In the genomic region with DNA sequence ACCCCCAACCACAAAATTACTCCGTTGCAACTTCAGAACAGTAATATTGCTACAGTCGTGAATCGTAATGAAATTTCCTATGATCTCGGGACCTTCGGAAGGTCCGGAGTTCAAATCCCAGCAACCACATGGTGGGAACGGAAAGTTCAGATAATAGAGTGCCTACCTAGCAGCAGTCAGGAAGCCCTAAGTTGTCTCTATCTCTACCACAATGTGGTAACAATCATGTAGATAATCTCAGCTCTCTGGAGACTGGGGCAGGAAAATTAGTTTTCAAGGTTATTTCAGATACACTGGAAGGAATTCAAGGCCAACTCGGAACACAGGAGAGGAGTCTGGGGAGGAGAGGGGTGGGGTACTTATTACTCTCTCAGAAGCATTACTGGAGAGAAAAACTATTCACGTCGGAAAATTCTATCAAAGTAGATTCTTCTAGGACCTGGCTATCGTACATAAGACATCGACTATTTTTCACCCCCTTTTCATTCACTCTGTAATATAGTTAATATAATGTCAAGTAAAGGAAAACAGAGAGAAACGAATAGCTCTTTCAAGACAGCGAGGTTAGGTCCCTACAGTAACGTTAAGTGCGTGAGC, we compare ENCODE assay signal across 9 mouse cellular contexts. TPM values are rescaled to one million over a fixed set of nuclear protein-coding genes. Genes with fewer than 3 reads are reported as not detected.
DNase-seq lines count a peak whose midpoint lies in the region; ATAC-seq and TF ChIP-seq lines count a peak whose summit lies in the region.
"Had no signal": no experiment of that assay in that cellular context is flagged by ENCODE, and none has a peak within 500 bp of the region (broad histone marks: within the 10 kb centered on the region; RNA-seq: fewer than 3 reads in every experiment).

No protein-coding gene starts in this region.

- TF ChIP-seq CTCF in kidney, postnatal 0 days (IDR thresholded peaks at IDR 0.05; ENCODE audit: low read depth), result no peak

- peak overlapping the region; percentile 91 for H3ac ChIP-seq in myocyte (ENCODE audit: control insufficient read depth, insufficient read length)

- WGBS in kidney, postnatal 0 days, result 35% methylated on average over 16 of the region's 16 CpGs
- WGBS in embryonic facial prominence, embryonic 12.5 days, result 31% methylated on average over 16 of the region's 16 CpGs
- 39% methylated on average over 16 of the region's 16 CpGs for WGBS in hindbrain, embryonic 16.5 days

- H3K27ac ChIP-seq in kidney, postnatal 0 days, result peak overlapping the region; percentile 98
- peak overlapping the region; percentile 97 for H3K27ac ChIP-seq in embryonic facial prominence, embryonic 12.5 days
- peak overlapping the region; percentile 95 for H3K27ac ChIP-seq in hindbrain, embryonic 16.5 days (ENCODE audit: low read depth, low read length)

- peak overlapping the region; percentile 94 for H3K4me3 ChIP-seq in kidney, postnatal 0 days (replicated peaks; ENCODE audit: low read depth, low read length)
- peak overlapping the region; percentile 99 for H3K4me3 ChIP-seq in embryonic facial prominence, embryonic 12.5 days
- peak overlapping the region; percentile 100 for H3K4me3 ChIP-seq in hindbrain, embryonic 16.5 days (ENCODE audit: low read length)
- peak overlapping the region; percentile 84 for H3K4me3 ChIP-seq in myocyte

- H3K4me1 ChIP-seq in kidney, postnatal 0 days (replicated peaks; ENCODE audit: insufficient read depth, low read length), result peaks cover 14% of the 10 kb centered on the region; the same call in 1 of the 2 replicates
- peaks cover 21% of the 10 kb centered on the region; the same call in 1 of the 2 replicates for H3K4me1 ChIP-seq in embryonic facial prominence, embryonic 12.5 days
- peaks cover 19% of the 10 kb centered on the region for H3K4me1 ChIP-seq in hindbrain, embryonic 16.5 days (ENCODE audit: control insufficient read depth, insufficient read depth, low read depth, low read length)

- H3K9ac ChIP-seq in kidney, postnatal 0 days (ENCODE audit: low read depth, low read length), result peak overlapping the region; percentile 98; the same call in 1 of the 2 replicates
- peak overlapping the region; percentile 95; the same call in 1 of the 2 replicates for H3K9ac ChIP-seq in embryonic facial prominence, embryonic 12.5 days
- H3K9ac ChIP-seq in hindbrain, embryonic 16.5 days (ENCODE audit: low read depth, low read length), result peak overlapping the region; percentile 100

- H3K79me2 ChIP-seq in myocyte (ENCODE audit: control insufficient read depth, insufficient read depth), result peaks cover 43% of the 10 kb centered on the region

- no peaks in the 10 kb centered on the region for H3K27me3 ChIP-seq in kidney, postnatal 0 days (ENCODE audit: insufficient read depth, low read length)
- H3K27me3 ChIP-seq in embryonic facial prominence, embryonic 12.5 days, result no peaks in the 10 kb centered on the region
- no peaks in the 10 kb centered on the region for H3K27me3 ChIP-seq in hindbrain, embryonic 16.5 days (replicated peaks; ENCODE audit: control insufficient read depth, insufficient read depth, low read length)
- no peaks in the 10 kb centered on the region for H3K27me3 ChIP-seq in myocyte (ENCODE audit: control insufficient read depth, insufficient read depth, insufficient read length)

- H3K36me3 ChIP-seq in kidney, postnatal 0 days (ENCODE audit: insufficient read depth, low read length), result no peaks in the 10 kb centered on the region; the same call in 1 of the 2 replicates
- peaks cover 4% of the 10 kb centered on the region for H3K36me3 ChIP-seq in embryonic facial prominence, embryonic 12.5 days
- H3K36me3 ChIP-seq in hindbrain, embryonic 16.5 days (ENCODE audit: control insufficient read depth, insufficient read depth, low read length), result no peaks in the 10 kb centered on the region
- H3K36me3 ChIP-seq in myocyte (ENCODE audit: control insufficient read depth, insufficient read depth), result no peaks in the 10 kb centered on the region

- no peak for ATAC-seq in kidney, postnatal 0 days (replicated peaks; ENCODE audit: low FRiP score, low read depth)
- 0 out of 2 replicates have a peak, but pooled peaks have one; percentile 38 for ATAC-seq in embryonic facial prominence, embryonic 12.5 days (ENCODE audit: insufficient number of reproducible peaks, insufficient read depth, low FRiP score, low TSS enrichment)
- ATAC-seq in hindbrain, embryonic 16.5 days, result no peak; the same call in 1 of the 2 replicates

- no peak for DNase-seq in kidney, postnatal 0 days (ENCODE audit: low spot score)
- DNase-seq in kidney, adult 8-10 months, result no peak
- DNase-seq in adrenal gland, postnatal 36 days, result no peak
- no peak for DNase-seq in gastrocnemius, adult 18-20 months (ENCODE audit: low spot score)
- DNase-seq in spleen, postnatal 36 days (ENCODE audit: low spot score in 2 of 2), result no peak

- H3K9me3 ChIP-seq in kidney, postnatal 0 days (replicated peaks; ENCODE audit: low read length), result no peaks in the 10 kb centered on the region
- H3K9me3 ChIP-seq in embryonic facial prominence, embryonic 12.5 days, result no peaks in the 10 kb centered on the region
- no peaks in the 10 kb centered on the region for H3K9me3 ChIP-seq in hindbrain, embryonic 16.5 days (ENCODE audit: control insufficient read depth, low read length)

- no peak for TF ChIP-seq POLR2A in myocyte (IDR thresholded peaks at IDR 0.05; ENCODE audit: insufficient read length, low read depth)

- H3K4me2 ChIP-seq in kidney, postnatal 0 days (ENCODE audit: low read length), result peak overlapping the region; percentile 59
- H3K4me2 ChIP-seq in embryonic facial prominence, embryonic 12.5 days (replicated peaks), result peak overlapping the region; percentile 58
- peak overlapping the region; percentile 75 for H3K4me2 ChIP-seq in hindbrain, embryonic 16.5 days (ENCODE audit: low read length)
- peak overlapping the region; percentile 90 for H3K4me2 ChIP-seq in myocyte (ENCODE audit: low read depth)

TF ChIP-seq in myocyte, 11 proteins besides CTCF, POLR2A, EP300 and RAD21:
- TF ChIP-seq MAX (IDR thresholded peaks at IDR 0.05; ENCODE audit: low read depth) (no peak), MYOD1 (IDR thresholded peaks at IDR 0.05; ENCODE audit: control insufficient read depth in 1 of 3, insufficient read length in 2 of 3, low read depth in 2 of 3) (no peak), CEBPB (IDR thresholded peaks at IDR 0.05; ENCODE audit: insufficient read depth, poor library complexity, severe bottlenecking) (no peak), E2F4 (IDR thresholded peaks at IDR 0.05; ENCODE audit: insufficient read depth) (no peak), REST (IDR thresholded peaks at IDR 0.05; ENCODE audit: insufficient read depth, insufficient read length) (no peak), USF1 (IDR thresholded peaks at IDR 0.05; ENCODE audit: low read depth) (no peak)

RNA-seq across cellular contexts. Expression of a gene that starts 0.5 kb away (rescaled TPM):
- polyA plus RNA-seq in kidney, postnatal 0 days (2015; fragmentation: Nextera tagmentation; extraction: Ambion mirVana), result 88.9 and 90.6 TPM in 2 replicates
- 108 and 112 TPM in 2 replicates for polyA plus RNA-seq in embryonic facial prominence, embryonic 12.5 days (2016; fragmentation: Nextera tagmentation; extraction: Ambion mirVana)
- polyA plus RNA-seq in hindbrain, embryonic 16.5 days (2015; fragmentation: Nextera tagmentation; extraction: Ambion mirVana), result 61.7 and 71.2 TPM in 2 replicates
- 96.8 TPM for polyA plus RNA-seq in myocyte (2012; fragmentation: generic; extraction: Trizol)
- 100 to 1,000 TPM in 1 of 2 experiments, 10 to 100 TPM in 1; 90.7 to 114 TPM for total RNA-seq in adrenal gland, postnatal 36 days (2021)
- 10 to 100 TPM; 84.2 to 89.2 TPM for total RNA-seq in gastrocnemius, adult 18-20 months (2021)

RNA-seq across cellular contexts. Expression of a gene that starts 23.5 kb away (rescaled TPM):
- polyA plus RNA-seq in kidney, postnatal 0 days (2015; fragmentation: Nextera tagmentation; extraction: Ambion mirVana), result 210 and 211 TPM in 2 replicates
- 190 and 198 TPM in 2 replicates for polyA plus RNA-seq in embryonic facial prominence, embryonic 12.5 days (2016; fragmentation: Nextera tagmentation; extraction: Ambion mirVana)
- 171 and 196 TPM in 2 replicates for polyA plus RNA-seq in hindbrain, embryonic 16.5 days (2015; fragmentation: Nextera tagmentation; extraction: Ambion mirVana)
- polyA plus RNA-seq in myocyte (2012; fragmentation: generic; extraction: Trizol), result 71.1 TPM
- total RNA-seq in adrenal gland, postnatal 36 days (2021), result 10 to 100 TPM; 83.7 to 87.3 TPM
- total RNA-seq in gastrocnemius, adult 18-20 months (2021), result 10 to 100 TPM; 58.5 to 64.6 TPM

RNA-seq across cellular contexts. Expression of a gene that starts 49.1 kb away (rescaled TPM):
- 2.6 and 2.9 TPM in 2 replicates for polyA plus RNA-seq in kidney, postnatal 0 days (2015; fragmentation: Nextera tagmentation; extraction: Ambion mirVana)
- not detected in 2 replicates for polyA plus RNA-seq in embryonic facial prominence, embryonic 12.5 days (2016; fragmentation: Nextera tagmentation; extraction: Ambion mirVana)
- 0.05 TPM in 1 of 2 replicates, not detected in the other for polyA plus RNA-seq in hindbrain, embryonic 16.5 days (2015; fragmentation: Nextera tagmentation; extraction: Ambion mirVana)
- 0.05 TPM for polyA plus RNA-seq in myocyte (2012; fragmentation: generic; extraction: Trizol)
- total RNA-seq in adrenal gland, postnatal 36 days (2021), result not detected
- not detected for total RNA-seq in gastrocnemius, adult 18-20 months (2021)
- total RNA-seq: layer of hippocampus, adult 18-20 months had no signal
